Mouse (Mus musculus): Measurements from ENCODE around the gene Cnn2. TPM values are rescaled to one million over a fixed set of nuclear protein-coding genes. Genes with fewer than 3 reads are reported as not detected.

Gene Cnn2
- 100 to 1,000 TPM; 509 to 532 TPM for total RNA-seq (2023)

GRCm38 (mm10) chr10:79988506-79989271 is at the start of gene Cnn2:
Gene Cnn2 (plus strand): TSS chr10:79988584.

GRCm38 (mm10) chr10:79959847-79960601 is 28.4 kb upstream of the Cnn2 start, which contains the start of gene Wdr18:
Gene Wdr18 (plus strand): TSS chr10:79960152.

GRCm38 (mm10) chr10:79970415-79971182 is 17.8 kb upstream of the Cnn2 start, which contains the start of gene Grin3b:
Gene Grin3b (plus strand): TSS chr10:79970715.

GRCm38 (mm10) chr10:79984195-79984816 is 4.1 kb upstream of the Cnn2 start, which contains the start of gene Tmem259:
Gene Tmem259 (minus strand): TSS chr10:79984330.

GRCm38 (mm10) chr10:79996272-79997033 is 8.1 kb downstream of the Cnn2 start, which contains the start of gene Abca7:
Gene Abca7 (plus strand): TSS chr10:79996494.

GRCm38 (mm10) chr10:80016511-80016910 is 28.1 kb downstream of the Cnn2 start, which contains the start of gene Arhgap45:
Gene Arhgap45 (plus strand): TSS chr10:80016653.

GRCm38 (mm10) chr10:80039559-80039979 is 51.2 kb downstream of the Cnn2 start, which contains the start of gene Polr2e:
Gene Polr2e (minus strand): TSS chr10:80039795.

Other genes with a start within 250 kb of the Cnn2 start
- 10 to 100 TPM; 59.1 to 62.3 TPM for gene Polrmt, start 242.0 kb upstream of the Cnn2 start, total RNA-seq (2023)
- gene Fgf22, start 233.5 kb upstream of the Cnn2 start, total RNA-seq (2023) = not detected
- 10 to 100 TPM; 63.3 to 64.6 TPM for gene Rnf126, start 221.6 kb upstream of the Cnn2 start, total RNA-seq (2023)
- 1 to 10 TPM in 1 of 2 experiments, under 1 TPM in 1; 0.56 to 1.4 TPM for gene Fstl3, start 211.3 kb upstream of the Cnn2 start, total RNA-seq (2023)
- gene Prss57, start 197.6 kb upstream of the Cnn2 start, total RNA-seq (2023) = not detected
- gene Palm, start 195.0 kb upstream of the Cnn2 start, total RNA-seq (2023) = 1 to 10 TPM; 3.0 to 4.1 TPM
- not detected for gene Misp, start 167.6 kb upstream of the Cnn2 start, total RNA-seq (2023)
- 100 to 1,000 TPM; 649 to 687 TPM for gene Ptbp1, start 134.2 kb upstream of the Cnn2 start, total RNA-seq (2023)
- not detected for gene Prtn3, start 114.1 kb upstream of the Cnn2 start, total RNA-seq (2023)
- not detected for gene Plppr3, start 114.0 kb upstream of the Cnn2 start, total RNA-seq (2023)
- gene Elane, start 102.3 kb upstream of the Cnn2 start, total RNA-seq (2023) = under 1 TPM in 1 of 2 experiments, not detected in 1; 0.58 TPM
- not detected for gene Cfd, start 97.7 kb upstream of the Cnn2 start, total RNA-seq (2023)
- 10 to 100 TPM; 62.1 to 71.7 TPM for gene Med16, start 79.7 kb upstream of the Cnn2 start, total RNA-seq (2023)
- gene Gm26602, start 77.7 kb upstream of the Cnn2 start, total RNA-seq (2023) = not detected
- gene Kiss1r, start 71.6 kb upstream of the Cnn2 start, total RNA-seq (2023) = 1 to 10 TPM in 1 of 2 experiments, under 1 TPM in 1; 0.98 to 1.2 TPM
- 100 to 1,000 TPM in 1 of 2 experiments, 10 to 100 TPM in 1; 99.7 to 103 TPM for gene R3hdm4, start 67.4 kb upstream of the Cnn2 start, total RNA-seq (2023)
- gene Arid3a, start 61.5 kb upstream of the Cnn2 start, total RNA-seq (2023) = 10 to 100 TPM in 1 of 2 experiments, 1 to 10 TPM in 1; 9.3 to 12.5 TPM
- gene Wdr18, start 28.4 kb upstream of the Cnn2 start, total RNA-seq (2023) = 10 to 100 TPM; 54.5 to 63.1 TPM
- gene Grin3b, start 17.9 kb upstream of the Cnn2 start, total RNA-seq (2023) = under 1 TPM in 1 of 2 experiments, not detected in 1; 0.89 TPM
- gene Tmem259, start 4.3 kb upstream of the Cnn2 start, total RNA-seq (2023) = 100 to 1,000 TPM; 152 to 155 TPM
- gene Abca7, start 7.9 kb downstream of the Cnn2 start, total RNA-seq (2023) = 10 to 100 TPM; 75.4 to 82.6 TPM
- gene Arhgap45, start 28.1 kb downstream of the Cnn2 start, total RNA-seq (2023) = 100 to 1,000 TPM; 853 to 885 TPM
- gene Polr2e, start 51.2 kb downstream of the Cnn2 start, total RNA-seq (2023) = 10 to 100 TPM; 71.1 to 85.2 TPM
- 100 to 1,000 TPM; 155 to 180 TPM for gene Gpx4, start 58.6 kb downstream of the Cnn2 start, total RNA-seq (2023)
- 10 to 100 TPM; 97.7 to 98.5 TPM for gene Sbno2, start 117.0 kb downstream of the Cnn2 start, total RNA-seq (2023)
- gene Stk11, start 127.2 kb downstream of the Cnn2 start, total RNA-seq (2023) = 100 to 1,000 TPM; 136 to 156 TPM
- gene Atp5d, start 150.0 kb downstream of the Cnn2 start, total RNA-seq (2023) = 100 to 1,000 TPM; 157 to 178 TPM
- gene Cbarp, start 152.3 kb downstream of the Cnn2 start, total RNA-seq (2023) = 10 to 100 TPM; 28.2 to 29.0 TPM
- gene Midn, start 159.7 kb downstream of the Cnn2 start, total RNA-seq (2023) = 100 to 1,000 TPM; 102 to 113 TPM
- 100 to 1,000 TPM; 113 to 134 TPM for gene Cirbp, start 177.4 kb downstream of the Cnn2 start, total RNA-seq (2023)
- gene 1600002K03Rik, start 184.4 kb downstream of the Cnn2 start, total RNA-seq (2023) = 10 to 100 TPM; 15.1 to 16.3 TPM
- under 1 TPM; 0.27 to 0.41 TPM for gene Efna2, start 190.9 kb downstream of the Cnn2 start, total RNA-seq (2023)
- gene Mum1, start 237.8 kb downstream of the Cnn2 start, total RNA-seq (2023) = 10 to 100 TPM; 76.1 to 76.3 TPM

Data from T-cell, adult 66 days (primary cell).